Mouse (Mus musculus) spleen, adult 18-20 months (tissue): ENCODE data around the gene Kat6b.
"Not testable (repeated sequence)": the region's sequence is repeated elsewhere in the genome, so short reads cannot be mapped to it uniquely, and the experiment has no call there.

Source experiments
- DNase-seq, 2 experiments: peaks; one replicate each; pipeline ENCODE4 v3.0.0; 2022; ENCODE audit warnings: mixed read lengths in 2 of 2

Gene Kat6b

DNA sequence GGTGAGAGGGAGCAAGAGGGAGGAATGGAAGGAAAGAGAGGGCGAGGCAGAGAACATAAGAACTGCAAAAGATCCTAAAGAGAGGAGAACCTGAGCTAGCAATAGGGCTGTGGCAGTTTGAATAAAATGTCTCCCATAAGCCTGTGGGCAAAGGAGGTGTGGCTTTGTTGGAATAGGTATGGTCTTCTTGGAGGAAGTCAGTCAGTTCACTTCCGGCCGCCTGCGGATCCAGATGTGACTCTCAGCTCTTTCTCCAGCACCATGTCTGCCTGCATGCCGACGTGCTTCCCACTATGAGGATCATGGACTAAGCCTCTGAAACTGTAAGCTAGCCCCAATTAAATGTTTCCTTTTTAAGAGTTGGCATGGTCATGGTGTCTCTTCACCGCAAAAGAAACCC is at the start of gene Kat6b:
Gene Kat6b (plus strand): TSS at position 204 of the 400 bp plus-strand sequence.
- no peak for DNase-seq

DNA sequence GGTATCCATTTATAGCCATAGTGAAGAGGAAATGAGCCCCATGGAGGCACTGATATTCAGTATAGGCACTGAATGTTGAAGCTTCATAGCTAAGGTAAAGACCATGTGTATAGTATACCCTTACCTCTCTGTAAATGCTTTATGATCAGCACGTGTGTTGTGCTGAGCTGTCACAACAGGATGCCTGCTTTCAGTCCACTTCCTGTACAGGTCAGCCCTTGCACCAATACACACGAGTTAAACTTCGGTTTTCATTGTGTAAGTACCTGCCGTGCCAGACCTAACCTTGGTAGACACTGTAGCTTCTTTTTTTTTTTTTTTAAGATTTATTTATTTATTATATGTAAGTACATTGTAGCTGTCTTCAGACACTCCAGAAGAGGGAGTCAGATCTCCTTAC is 47.8 kb upstream of the Kat6b start:
- DNase-seq = no peak

DNA sequence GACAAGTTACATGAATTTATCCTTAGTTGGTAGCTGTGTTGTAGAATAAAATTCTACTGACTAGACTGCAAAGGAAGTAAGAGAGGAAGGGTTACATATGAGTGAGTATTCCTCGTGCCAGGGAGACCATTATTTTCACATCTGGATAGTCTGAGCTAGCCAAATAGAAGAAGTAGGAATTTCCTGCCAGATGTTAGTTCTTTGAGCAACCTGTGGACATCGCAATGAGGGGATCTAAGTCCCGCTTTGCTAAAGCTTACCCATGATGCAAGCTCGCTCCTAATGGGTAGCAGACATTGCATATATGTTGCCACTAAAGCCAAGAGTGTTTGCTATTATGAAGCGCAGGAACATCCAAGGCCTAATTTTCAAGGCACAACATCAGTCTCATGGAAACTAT is 47.2 kb upstream of the Kat6b start:
- DNase-seq = no peak

DNA sequence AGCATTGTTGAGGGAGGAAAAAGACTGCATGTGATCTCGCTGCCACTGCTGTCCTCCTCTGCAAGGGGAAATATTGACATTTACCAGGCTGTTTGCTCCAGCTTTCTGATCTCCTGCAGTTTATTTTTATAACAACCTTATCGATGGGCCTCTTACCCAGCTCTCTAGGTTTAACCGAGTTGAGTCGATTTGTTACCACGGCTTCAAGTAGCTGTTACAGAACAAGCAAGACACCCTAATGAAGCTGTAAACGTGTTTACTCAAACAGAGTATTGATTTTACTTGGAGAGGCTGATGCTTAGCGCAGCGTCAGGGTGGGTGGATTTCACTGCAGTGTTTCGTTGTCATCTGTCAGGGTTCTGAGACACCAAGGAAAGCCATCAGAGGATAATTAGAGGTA is 46.5 kb upstream of the Kat6b start:
- DNase-seq = no peak

DNA sequence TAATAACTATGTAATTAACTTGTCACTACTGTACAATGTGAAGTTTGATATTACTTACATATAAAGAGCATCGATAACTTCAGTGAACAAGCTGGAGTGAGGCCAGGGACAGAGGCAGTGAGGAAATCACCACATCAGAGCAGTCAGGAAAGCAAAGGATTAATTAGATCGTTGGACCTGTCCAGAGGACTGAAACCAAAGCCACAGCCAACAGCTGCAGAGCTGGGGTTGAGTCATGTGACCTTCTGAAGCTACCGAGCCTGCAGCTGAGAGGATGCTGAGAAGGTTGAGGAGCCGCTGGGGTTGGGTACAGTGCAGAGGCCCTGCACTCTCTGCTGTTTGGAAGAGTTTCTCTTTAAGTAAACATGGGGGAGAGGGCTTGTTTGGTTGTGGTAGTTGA is 41.4 kb upstream of the Kat6b start:
- no peak for DNase-seq

DNA sequence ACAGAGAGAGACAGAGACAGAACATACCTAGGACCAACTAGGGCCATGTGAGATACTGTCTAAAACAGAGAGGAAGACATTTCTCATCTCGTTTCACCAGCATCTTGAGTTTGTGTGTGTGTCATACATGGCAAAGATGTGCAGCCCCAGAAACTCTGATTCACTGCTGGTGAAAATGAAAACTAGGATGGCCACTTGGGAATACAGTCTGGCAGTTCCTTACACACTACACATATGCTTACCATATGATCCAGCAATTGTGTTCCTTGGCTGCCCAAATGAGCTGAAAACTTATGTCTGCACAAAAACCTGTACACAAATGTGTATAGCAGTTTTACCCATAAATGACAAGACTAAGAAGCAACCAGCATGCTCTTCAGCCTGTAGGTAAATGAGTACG is 40.7 kb upstream of the Kat6b start:
- DNase-seq = no peak

DNA sequence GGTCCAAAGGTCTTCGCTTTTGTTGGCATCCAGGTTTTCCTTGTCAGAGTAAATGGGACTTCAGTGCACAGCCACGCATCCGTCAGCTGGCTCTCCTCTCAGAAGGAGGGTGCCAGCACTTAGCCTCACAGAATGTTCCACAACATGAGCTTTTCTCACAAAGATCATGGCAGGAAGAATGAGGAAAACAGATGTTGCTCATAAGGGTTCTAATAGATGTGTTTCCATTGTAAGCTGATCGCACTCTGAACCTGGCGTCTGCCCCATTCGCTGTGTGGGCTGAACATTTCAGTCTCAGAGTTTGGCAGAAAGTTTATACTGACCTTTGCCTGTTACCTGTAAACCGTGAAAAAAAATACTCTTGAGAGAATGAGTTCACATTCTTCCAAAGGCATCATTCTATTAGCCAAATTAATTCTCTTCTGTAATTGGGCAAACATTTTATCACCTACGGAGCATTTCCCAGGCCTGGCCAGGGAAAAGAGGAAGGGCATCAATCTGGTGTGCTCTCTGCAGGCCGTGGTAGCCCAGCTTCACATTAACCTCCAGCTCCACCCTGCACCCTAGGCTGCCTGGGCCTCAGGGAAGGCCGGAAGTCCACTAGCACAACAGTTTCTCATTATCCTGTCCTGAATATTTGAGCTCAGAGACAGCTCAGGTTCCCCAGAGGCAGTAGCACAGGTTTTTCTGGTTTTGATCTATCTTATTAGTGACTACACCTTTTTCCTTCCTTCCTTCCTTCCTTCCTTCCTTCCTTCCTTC is 39.3 kb upstream of the Kat6b start:
- DNase-seq = no peak

DNA sequence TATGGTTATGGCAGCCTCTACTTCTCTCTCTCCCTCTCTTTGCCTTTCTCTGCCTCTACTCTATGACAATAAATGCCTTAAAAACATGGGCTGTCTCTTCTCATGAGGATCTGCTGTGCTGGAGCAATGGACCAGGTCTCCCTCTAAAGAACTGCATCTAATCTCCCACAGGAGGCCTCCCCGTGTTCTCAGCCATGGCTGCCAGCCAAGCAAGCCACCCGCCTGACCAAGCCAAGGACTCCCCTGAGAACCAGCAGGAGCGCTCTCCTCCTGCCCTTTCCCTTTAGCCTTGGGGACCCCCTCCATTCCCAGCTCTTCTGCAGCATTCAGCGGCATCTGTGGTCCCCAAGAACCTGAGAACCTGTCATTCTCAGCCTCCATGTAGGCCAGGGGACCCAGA is 28.7 kb upstream of the Kat6b start:
- DNase-seq = no peak

DNA sequence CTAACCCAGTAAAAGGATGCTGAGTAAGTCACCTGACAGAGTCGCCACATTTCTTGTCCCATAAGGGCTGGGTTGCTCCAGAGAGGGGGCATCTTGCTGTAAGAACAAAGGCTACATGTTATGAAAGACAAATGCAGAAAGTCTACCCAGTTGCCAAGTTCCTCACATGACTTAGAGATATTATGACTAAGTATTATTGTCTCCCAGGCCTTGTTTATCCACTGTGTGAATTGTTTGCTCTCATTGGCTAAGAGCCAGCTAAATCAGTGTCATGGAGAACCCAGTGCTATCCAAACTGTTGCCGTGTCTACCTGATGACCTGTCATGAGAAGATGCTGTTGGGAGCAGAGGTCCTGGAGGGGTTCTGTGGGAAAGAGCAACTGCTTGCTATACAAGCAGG is 27.3 kb upstream of the Kat6b start:
- DNase-seq = no peak

DNA sequence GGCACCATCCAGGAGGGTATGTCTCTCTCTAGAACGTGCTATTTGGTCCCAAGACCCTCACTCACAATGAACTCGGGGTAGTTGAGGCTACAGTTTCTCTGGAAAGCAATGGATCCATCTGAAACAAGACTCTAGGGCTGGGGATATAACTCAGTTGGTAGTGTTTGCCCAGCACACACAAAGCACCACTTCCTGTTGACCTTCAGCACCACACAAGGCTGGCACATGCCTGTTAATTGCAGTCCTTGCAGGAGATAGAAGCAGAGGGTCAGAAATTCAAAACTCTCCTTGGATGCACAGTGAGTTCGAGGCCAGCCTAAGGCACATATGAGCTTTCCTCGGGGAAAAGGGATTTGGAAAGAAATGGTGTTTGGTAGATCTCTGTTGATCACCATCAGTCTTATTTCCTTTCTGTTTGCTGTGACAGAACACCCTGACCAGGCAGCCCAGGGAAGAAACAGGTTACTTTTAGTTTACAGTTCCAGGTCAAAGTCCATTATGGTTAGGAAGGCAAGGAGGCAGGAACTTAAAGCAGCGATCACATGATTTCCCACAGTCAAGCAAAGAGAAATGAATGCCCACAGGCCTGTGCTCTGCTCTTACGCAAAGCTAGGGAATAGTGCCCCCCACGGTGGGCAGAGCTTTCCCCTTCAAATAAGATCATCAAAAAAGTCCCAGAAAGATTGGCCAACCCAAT is 25.4 kb upstream of the Kat6b start:
- no peak for DNase-seq

DNA sequence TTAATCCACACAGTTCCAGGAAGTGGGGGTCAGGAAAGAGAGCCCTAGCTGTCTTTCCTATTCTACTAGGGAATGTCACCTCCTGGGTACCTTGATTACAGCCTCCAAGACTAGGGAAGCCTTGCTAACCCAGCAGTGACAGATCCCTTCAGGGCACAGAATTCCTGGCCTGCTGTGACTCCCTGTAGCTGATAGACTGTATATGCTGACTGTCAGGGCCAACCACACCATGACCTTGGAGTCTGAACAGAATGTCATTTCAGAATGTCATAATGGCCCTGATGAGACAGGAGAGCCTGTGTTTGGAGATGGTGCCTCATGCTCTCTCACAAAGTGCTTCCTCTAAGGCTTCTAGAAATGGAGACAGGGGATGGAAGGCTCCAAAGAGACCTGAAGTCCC is 24.7 kb upstream of the Kat6b start:
- DNase-seq = no peak

DNA sequence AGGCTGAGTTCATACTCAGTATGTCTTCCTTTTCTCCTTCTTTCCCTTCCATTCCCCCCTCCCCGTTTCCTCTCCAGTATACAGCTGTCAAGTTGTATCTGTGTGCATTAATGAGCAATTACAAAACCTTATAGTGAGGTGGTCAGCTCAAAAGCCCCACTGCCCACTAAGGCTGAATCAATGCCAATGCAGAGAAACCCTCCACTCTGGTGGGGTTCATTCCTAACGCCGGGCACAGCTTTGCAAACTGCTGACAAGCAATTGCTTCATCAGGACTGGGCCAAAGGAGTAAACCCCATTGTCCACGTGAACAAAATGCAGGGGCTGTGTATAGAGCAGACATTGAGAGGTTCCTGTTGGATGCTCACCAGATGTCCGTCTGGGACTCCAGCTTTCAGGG is 23.4 kb upstream of the Kat6b start:
- DNase-seq = no peak

DNA sequence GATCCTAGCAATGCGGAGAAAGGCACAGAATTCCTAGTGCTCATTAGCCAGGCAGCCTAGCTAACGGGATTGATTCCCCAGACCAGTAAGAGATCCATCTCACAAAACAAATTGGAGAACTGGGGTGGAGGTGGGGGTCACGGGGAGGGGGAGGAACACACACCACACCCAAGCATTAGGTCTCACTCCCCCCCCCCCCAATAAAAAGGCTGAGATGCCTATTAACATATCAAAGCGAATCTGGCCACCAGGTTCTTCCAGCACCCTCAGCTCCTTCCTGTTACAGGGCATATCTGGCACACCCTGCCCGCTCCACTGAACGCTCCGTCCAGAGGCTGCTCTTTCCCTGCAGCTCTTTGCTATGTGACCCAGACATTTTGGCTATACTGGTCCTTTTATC is 22.5 kb upstream of the Kat6b start:
- DNase-seq = no peak

DNA sequence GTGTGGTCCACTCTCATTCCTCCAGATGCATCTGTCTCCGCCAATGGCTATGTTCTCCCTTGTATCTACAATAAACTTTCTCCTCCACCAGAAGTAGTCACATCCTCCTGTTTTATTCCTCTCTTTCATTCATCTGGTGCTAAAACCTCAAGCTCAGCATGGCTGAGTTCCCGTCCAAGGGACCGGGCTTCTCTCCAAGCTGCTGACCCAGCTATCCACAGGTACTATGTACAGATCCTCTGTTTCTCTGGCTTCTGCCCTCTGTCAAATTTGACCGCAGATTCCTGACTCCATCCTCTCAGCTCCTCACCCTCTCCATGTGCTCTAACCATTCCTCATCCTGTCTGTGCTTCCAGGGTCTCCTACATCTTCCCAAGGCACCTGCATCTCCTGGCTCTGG is 22.1 kb upstream of the Kat6b start:
- no peak for DNase-seq

DNA sequence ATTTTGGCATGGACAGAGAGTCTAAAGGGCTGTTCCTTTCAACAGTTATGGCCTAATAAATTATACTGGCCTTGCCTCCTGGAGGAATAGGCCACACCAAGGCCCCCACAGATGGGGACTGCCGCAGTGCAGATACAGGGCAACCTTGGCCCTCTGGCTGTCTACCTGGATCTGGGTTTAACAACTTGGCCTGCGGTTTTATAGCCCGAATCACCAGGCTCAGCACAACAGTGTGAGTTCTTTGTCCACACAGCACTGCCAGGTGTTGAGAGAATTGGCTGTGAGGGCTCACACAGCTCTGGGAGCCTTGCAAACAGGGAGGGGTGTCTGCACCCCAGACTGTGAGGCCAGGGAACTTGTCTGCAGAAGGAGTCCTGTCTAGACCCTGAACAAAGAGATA is 18.8 kb upstream of the Kat6b start:
- DNase-seq = no peak

DNA sequence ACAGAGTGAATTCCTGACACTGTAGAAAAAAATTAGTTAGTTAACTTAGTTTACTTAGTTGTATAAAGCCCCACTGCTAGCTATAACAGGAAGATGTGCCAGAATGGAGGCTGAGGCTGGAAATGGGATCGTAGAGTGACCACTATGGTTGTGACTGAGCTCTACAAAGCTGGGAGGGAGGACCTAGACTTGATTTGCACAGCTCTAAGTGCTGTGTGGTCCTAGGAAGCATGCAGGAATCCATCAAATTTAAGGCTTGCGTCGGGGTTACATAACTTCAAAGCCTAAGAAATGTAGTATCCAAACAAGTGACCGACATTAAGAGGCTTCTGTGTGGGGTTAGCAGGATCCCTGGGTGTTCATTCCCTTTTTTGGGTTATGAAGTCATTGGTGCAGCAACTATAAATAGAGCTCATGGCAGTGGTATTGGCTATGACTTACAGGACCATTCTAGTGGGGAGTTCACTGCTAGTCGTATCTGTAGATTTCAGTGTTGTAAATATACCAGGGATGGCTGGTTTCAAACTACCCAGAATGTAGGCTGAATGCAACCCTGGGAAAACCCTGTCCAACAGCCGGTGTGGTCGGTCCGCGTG is 18.0 kb upstream of the Kat6b start:
- no peak for DNase-seq

DNA sequence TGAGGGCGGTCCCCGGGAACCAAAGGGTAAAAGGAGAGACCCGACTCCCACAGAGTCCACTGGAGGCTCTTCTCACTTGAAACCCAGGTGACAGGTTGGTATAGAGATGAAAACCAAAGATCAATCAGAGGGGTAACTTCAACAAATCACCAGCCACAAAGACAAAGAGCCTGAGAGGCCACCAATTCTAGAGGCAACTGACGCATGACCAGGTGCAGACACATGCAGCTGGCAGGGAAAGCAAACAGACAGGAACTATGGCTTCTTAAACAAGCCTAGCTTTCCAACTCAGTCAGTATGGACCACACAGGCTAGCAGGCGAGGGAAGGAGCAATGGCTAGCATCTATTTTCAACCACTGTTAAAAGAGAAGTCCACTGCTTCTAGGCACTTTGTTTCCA is 10.8 kb upstream of the Kat6b start:
- no peak for DNase-seq

DNA sequence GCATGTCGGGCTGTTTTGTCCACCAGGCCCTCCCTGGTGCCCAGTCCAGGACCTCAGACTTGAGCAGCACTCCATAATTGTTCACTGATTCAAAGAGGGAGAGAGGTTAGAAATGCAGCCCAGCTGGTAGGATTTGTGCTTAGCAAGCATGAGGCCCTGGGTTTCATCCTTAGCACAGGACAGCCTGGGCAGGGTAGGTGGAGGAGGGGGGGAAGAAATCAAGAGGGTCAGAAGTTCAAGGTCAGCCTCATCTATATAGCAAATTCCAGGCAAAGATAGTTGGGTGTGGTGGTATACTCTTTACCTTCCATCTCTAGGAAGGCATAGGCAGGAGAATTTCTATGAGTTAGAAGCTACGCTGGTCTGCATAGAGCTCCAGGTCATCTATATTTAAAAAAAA is 9.3 kb upstream of the Kat6b start:
- DNase-seq = no peak

DNA sequence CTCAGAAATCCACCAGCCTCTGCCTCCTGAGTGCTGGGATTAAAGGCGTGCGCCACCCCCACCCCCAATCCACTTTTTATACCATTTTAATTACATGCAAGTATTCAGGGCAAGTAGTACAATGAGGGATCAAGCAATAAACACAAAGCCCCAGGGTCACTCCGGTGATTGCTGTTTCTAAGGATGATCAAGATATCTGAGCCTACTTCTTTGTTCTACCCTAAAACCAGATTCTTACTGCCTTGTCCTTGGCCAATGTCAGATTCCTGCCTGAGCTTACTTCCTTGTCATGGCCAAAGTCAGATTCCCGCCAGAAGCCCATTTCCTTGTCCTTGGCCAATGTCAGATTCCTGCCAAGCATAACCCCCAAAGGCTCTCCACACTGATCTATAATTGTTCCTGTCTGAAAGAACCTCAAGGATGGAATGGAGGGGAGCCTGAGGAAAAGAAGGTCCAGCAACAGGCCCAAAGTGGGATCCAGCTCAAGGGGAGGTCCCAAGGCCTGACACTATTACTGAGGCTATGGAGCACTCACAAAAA is 6.6 kb upstream of the Kat6b start:
- not testable (repeated sequence) for DNase-seq

DNA sequence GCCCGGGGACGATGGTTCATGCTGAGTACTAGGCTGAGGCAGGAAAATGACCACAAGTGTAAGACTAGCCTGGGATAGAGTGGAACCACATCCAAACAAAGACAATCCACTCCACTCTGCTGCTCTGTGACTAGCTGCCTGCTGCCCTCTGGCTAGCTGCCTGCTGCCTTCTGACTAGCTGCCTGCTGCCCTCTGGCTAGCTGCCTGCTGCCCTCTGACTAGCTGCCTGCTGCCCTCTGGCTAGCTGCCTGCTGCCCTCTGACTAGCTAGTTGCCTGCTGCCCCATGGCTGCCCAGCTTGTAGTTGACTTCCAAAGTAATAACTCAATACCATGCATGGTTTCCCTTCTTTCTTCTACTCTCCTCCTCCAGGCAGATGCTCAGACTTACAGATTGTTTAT is 4.1 kb upstream of the Kat6b start:
- DNase-seq = no peak

DNA sequence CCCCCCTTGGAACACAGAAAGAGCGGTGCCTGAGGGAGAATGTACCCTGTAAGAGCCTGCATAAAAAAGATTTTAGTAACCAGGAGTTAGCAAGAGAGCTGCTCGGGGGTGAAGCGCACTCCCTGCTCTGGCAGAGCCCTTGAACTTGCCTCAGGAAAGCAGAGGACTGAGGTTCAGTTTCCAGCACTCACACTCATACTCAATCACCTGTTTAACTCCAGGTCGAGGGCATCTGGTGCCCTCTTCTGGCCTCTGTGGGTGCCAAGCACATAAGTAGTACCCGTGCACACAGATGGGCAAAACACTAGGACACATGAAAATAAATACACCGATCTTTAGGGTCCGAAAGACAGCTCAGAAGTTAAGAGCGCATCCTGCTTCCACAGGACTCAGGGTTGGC is 1.7 kb upstream of the Kat6b start:
- DNase-seq = no peak

DNA sequence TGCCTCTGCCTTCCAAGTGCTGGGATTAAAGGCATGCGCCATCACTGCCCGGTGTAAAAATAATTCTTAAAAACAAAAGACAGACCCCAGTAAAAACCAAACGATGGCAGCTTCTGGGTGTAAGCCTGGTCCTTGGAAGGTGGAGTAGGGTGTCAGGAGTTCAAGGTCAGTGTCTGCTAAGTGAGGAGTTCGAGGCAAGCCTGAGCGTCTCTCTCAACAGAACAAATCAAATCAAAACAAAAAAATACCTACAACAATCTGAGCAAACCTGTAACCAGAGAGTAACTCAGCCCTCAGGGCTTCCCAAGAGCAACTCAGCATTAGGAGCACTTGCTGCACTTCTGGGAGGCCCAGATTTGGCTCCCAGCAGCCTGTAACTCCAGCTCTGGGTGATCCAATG is 1.0 kb upstream of the Kat6b start:
- DNase-seq = no peak

DNA sequence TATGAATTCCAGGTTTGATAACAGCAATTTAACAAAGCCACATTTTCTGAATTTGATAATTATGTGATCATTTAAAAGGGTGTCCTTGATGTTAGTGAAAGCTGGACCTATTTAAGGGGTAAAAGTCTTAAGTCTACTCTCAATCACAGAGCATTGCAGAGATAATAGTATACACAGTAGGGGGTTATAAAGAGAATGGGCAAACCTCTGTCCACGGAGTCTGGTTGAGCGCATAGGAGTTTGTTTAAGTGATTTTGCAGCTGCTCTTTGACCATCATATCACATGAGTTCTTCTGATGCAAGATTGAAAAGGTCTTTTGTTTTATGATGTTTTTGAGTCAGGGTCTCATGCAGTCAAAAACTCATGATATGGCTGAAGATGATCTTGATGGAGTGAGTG is 3.0 kb downstream of the Kat6b start:
- DNase-seq = no peak

DNA sequence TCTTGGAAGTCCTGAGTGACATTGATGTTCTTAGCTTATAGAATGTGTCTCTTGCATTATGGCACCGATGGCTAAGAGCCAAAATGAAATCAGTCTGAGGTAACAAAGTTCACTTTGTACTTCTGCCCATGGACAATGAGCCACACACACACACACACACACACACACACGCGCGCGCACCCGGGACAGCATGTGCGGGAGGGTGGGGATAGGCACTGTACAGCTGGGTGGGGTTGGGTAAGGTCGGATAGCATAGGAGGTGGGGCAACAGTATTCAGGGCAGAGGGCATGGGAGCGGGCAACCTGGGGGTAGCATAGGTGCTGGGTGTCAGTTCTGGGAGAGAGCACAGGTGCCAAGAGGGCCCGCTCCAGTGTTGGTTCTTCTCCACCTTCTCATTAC is 3.5 kb downstream of the Kat6b start:
- DNase-seq = no peak
